Mouse (Mus musculus) lung, embryonic 14.5 days (tissue): ENCODE results near the gene Rps11. TPM values are rescaled to one million over a fixed set of nuclear protein-coding genes. Genes with fewer than 3 reads are reported as not detected.

Experiments used
- ATAC-seq: fragments of 200-750 bp; cut with Nextera tagmentation; 2 replicates; pipeline ENCODE4 v1.8.0; 2017; ENCODE audit warnings: mild to moderate bottlenecking, moderate TSS enrichment, moderate library complexity; ENCODE audit not compliant: insufficient read depth
- DNase-seq: peaks from one replicate; pipeline ENCODE4 v3.0.0-alpha.2; 2015
- H3K27ac ChIP-seq: fragments of 300-500 bp; sonication (generic); 2 replicates; pipeline ENCODE4 v1.5.1; 2014; ENCODE audit warnings: low read depth, mild to moderate bottlenecking, moderate library complexity
- H3K27me3 ChIP-seq: fragments of 300-500 bp; sonication (generic); 2 replicates; pipeline ENCODE4 v1.6.1; 2014; ENCODE audit warnings: low read length, control low read depth; ENCODE audit not compliant: insufficient read depth
- H3K36me3 ChIP-seq: fragments of 300-500 bp; sonication (generic); 2 replicates; pipeline ENCODE4 v1.6.1; 2014; ENCODE audit warnings: control low read depth; ENCODE audit not compliant: insufficient read depth
- H3K4me1 ChIP-seq: fragments of 300-500 bp; sonication (generic); 2 replicates; pipeline ENCODE4 v1.6.1; 2014; ENCODE audit warnings: antibody characterized with exemption, control low read depth; ENCODE audit not compliant: insufficient read depth
- H3K4me2 ChIP-seq: fragments of 300-500 bp; sonication (generic); 2 replicates; pipeline ENCODE4 v1.6.1; 2014; ENCODE audit warnings: mild to moderate bottlenecking
- H3K4me3 ChIP-seq: fragments of 300-500 bp; sonication (generic); 2 replicates; pipeline ENCODE4 v1.5.1; 2014; ENCODE audit warnings: low read depth, low read length
- H3K9ac ChIP-seq: fragments of 300-500 bp; sonication (generic); 2 replicates; pipeline ENCODE4 v1.6.1; 2014
- H3K9me3 ChIP-seq: fragments of 300-500 bp; sonication (generic); 2 replicates; pipeline ENCODE4 v1.6.1; 2016; ENCODE audit warnings: low read depth, low read length, control low read depth
- CTCF ChIP-seq: IDR thresholded peaks from 2 replicates; pipeline ENCODE4 v1.5.1; 2016; ENCODE audit warnings: antibody characterized with exemption, low read depth
- WGBS: fragments of 180-500 bp; shearing (Covaris S2); extraction: QIAGEN DNeasy Blood & Tissue Kit; methylation state at CpG from one replicate; pipeline ENCODE4 v1.1.7; 2014; 5-methylcytosine and 5-hydroxymethylcytosine counted together
- microRNA counts: library from miRNA; unstranded; fragments of <30 nt; microRNA quantifications from one replicate; lab custom pipeline; 2016
- microRNA-seq: library from miRNA; unstranded; fragments of <30 nt; microRNA quantifications from one replicate; pipeline ENCODE4, GENCODE M21; 2016; ENCODE audit warnings: borderline number of aligned reads
- polyA plus RNA-seq: library from polyadenylated mRNA; unstranded; fragments of >200 nt; fragmentation: Nextera tagmentation; extraction: Ambion mirVana; gene quantifications from 2 replicates; pipeline ENCODE4 v1.2.1, GENCODE M21; 2014

The Rps11 gene
- polyA plus RNA-seq, 1 experiment from 2014 or later: 1,873 TPM

DNA sequence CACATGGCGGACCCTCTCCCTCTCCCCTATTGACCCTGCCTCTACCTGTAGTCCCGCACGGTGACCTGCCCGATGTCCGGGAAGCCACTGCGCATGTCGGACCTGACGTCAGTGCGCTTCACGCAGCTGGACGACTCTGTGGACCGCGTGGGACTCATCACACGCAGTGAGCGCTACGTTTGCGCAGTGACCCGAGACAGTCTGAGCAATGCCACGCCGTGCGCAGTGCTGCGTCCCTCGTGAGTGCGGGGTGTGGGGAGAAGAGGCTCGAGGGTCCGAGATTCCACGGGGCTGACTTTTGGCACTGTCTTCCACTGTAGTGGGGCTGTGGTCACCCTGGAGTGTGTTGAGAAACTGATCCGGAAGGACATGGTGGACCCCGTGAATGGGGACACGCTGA, 47.7 kb downstream of the Rps11 start:
- 83% methylated on average over 30 of the region's 30 CpGs for WGBS
- no peak for DNase-seq
- Histone ChIP-seq H3K27me3 (no peaks in the 10 kb centered on the region), H3K9ac (no peak overlapping the region), H3K4me1 (no peaks in the 10 kb centered on the region), H3K4me2 (no peak overlapping the region), H3K4me3 (no peak overlapping the region), H3K9me3 (no peaks in the 10 kb centered on the region), H3K27ac (no peak overlapping the region), H3K36me3 (peaks cover 46% of the 10 kb centered on the region)
- no peak for TF ChIP-seq CTCF
- ATAC-seq: no peak

DNA sequence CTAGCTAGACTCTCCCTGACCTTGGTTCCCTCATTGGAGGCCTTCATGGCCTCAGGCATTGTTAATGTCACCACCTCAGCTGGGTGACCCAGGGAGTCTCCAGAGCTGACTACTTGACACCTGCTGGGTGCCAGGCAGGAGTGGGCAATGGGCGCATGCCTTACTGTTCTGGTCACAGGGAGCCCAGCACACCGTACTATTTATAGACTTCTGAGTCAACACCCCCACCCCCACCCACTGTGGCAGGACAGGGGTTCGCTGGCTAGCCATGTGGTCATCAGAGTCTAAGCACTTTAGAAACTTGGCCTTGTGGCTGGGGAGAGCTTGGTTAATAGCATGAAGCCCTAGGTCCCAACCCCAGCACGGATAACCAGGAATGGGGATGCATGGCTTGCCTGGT, 48.8 kb downstream of the Rps11 start:
- no peak for TF ChIP-seq CTCF
- no peak overlapping the region for H3K4me2 ChIP-seq
- H3K4me1 ChIP-seq: no peaks in the 10 kb centered on the region
- H3K27me3 ChIP-seq: no peaks in the 10 kb centered on the region
- DNase-seq (no peak), ATAC-seq (no peak)
- peaks cover 46% of the 10 kb centered on the region for H3K36me3 ChIP-seq
- no peak overlapping the region for H3K4me3 ChIP-seq
- 68% methylated on average over 4 of the region's 4 CpGs for WGBS
- H3K27ac ChIP-seq: no peak overlapping the region
- no peak overlapping the region for H3K9ac ChIP-seq
- no peaks in the 10 kb centered on the region for H3K9me3 ChIP-seq

DNA sequence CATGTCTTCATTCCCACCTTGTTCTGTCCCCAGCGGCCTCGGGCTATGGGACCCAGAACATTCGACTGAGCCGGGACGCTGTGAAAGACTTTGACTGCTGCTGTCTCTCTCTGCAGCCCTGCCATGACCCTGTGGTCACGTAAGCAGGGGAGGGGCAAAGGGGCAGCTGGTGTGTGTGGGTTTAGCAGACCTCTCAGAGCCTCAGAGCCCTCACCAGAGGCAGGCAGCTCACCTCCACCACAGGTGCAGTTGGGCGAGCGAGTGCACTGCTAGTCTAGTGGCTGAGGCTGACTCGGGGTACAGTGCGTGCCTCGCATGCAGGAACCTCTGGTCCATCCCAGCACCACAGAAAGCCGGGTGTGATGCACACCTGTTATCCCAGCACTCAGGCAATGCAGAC, 50.3 kb downstream of the Rps11 start:
- ATAC-seq: no peak
- Histone ChIP-seq H3K36me3 (peaks cover 46% of the 10 kb centered on the region), H3K9me3 (no peaks in the 10 kb centered on the region), H3K9ac (no peak overlapping the region), H3K4me3 (no peak overlapping the region), H3K27ac (no peak overlapping the region), H3K4me2 (no peak overlapping the region), H3K4me1 (no peaks in the 10 kb centered on the region), H3K27me3 (no peaks in the 10 kb centered on the region)
- no peak for DNase-seq
- TF ChIP-seq CTCF: no peak
- WGBS: 84% methylated on average over 12 of the region's 12 CpGs

DNA sequence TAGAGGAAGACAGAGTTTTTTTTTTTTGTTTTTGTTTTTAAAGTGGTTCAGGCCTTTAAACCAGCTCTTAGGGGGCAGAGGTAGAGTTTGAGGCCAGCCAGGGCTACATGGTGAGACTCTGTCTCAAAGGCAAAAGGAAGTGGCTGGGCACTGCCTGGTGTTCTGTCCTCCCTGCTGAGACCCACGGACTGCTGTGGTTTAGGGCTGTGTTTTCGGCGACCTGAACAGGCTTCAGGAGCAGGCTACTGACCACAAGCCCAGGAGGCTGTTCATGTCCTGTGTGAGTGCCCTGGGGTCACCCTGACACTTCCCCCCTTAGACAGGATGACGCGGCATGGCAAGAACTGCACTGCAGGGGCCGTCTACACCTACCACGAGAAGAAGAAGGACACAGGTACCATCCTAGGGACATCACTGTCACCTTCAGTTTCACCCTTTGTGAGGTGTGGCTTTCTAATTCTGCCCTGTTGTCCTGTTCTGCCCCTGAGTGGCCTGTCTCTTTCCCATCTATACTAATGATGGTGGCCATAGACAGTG, 51.0 kb downstream of the Rps11 start:
- ATAC-seq (no peak), DNase-seq (no peak)
- Histone ChIP-seq H3K4me1 (no peaks in the 10 kb centered on the region), H3K4me2 (no peak overlapping the region), H3K4me3 (no peak overlapping the region), H3K27ac (no peak overlapping the region), H3K9me3 (no peaks in the 10 kb centered on the region), H3K27me3 (no peaks in the 10 kb centered on the region), H3K9ac (no peak overlapping the region), H3K36me3 (peaks cover 44% of the 10 kb centered on the region)
- TF ChIP-seq CTCF: no peak
- WGBS: 70% methylated on average over 7 of the region's 7 CpGs

MicroRNAs encoded within 50 kb of the gene (microRNA counts, 519-probe panel; counts per million panel counts)
- 2,841 counts per million, percentile 53 among the panel's probes with 10 or more counts for microRNA mmu-miR-150 (lab: Ali Mortazavi, UCI)

Small RNA genes within 50 kb of the gene (microRNA-seq; reads per million reads assigned to microRNA genes)
- gene Mir150 (47.5 reads per million, percentile 40 among the genes with 10 or more reads in this experiment), gene Mir5121 (16.6 reads per million, percentile 30 among the genes with 10 or more reads in this experiment), gene Mir7055 (not detected)

Other genes starting within 250 kb of the Rps11 start
- 77.9 and 79.5 TPM in 2 replicates for gene Med25, start 231.7 kb downstream of the Rps11 start, polyA plus RNA-seq
- gene Fuz, start 228.4 kb downstream of the Rps11 start, polyA plus RNA-seq: 17.7 and 19.1 TPM in 2 replicates
- 73.6 and 83.2 TPM in 2 replicates for gene Ap2a1, start 194.9 kb downstream of the Rps11 start, polyA plus RNA-seq
- 0.11 and 0.14 TPM in 2 replicates for gene Tsks, start 181.2 kb downstream of the Rps11 start, polyA plus RNA-seq
- gene Cpt1c, start 149.6 kb downstream of the Rps11 start, polyA plus RNA-seq: 14.9 and 15.5 TPM in 2 replicates
- gene Prmt1, start 137.9 kb downstream of the Rps11 start, polyA plus RNA-seq: 228 and 238 TPM in 2 replicates
- 78.7 and 83.0 TPM in 2 replicates for gene Irf3, start 126.8 kb downstream of the Rps11 start, polyA plus RNA-seq
- gene Bcl2l12, start 125.7 kb downstream of the Rps11 start, polyA plus RNA-seq: 69.9 and 76.9 TPM in 2 replicates
- 45.9 and 53.6 TPM in 2 replicates for gene Scaf1, start 108.1 kb downstream of the Rps11 start, polyA plus RNA-seq
- gene Rras, start 106.5 kb downstream of the Rps11 start, polyA plus RNA-seq: 46.2 and 46.5 TPM in 2 replicates
- gene Prr12, start 71.6 kb downstream of the Rps11 start, polyA plus RNA-seq: 14.2 and 16.2 TPM in 2 replicates
- gene Nosip, start 62.0 kb downstream of the Rps11 start, polyA plus RNA-seq: 68.6 and 71.9 TPM in 2 replicates
- 18.1 and 19.2 TPM in 2 replicates for gene Prrg2, start 61.8 kb downstream of the Rps11 start, polyA plus RNA-seq
- gene Rcn3, start 32.2 kb downstream of the Rps11 start, polyA plus RNA-seq: 344 and 360 TPM in 2 replicates
- 56.4 and 57.0 TPM in 2 replicates for gene Fcgrt, start 20.6 kb downstream of the Rps11 start, polyA plus RNA-seq
- gene Rpl13a, start 4.3 kb upstream of the Rps11 start, polyA plus RNA-seq: 1,527 and 1,587 TPM in 2 replicates
- gene Gm45713, start 11.8 kb upstream of the Rps11 start, polyA plus RNA-seq: 1.2 and 1.4 TPM in 2 replicates
- gene Flt3l, start 12.0 kb upstream of the Rps11 start, polyA plus RNA-seq: 0.72 and 1.1 TPM in 2 replicates
- gene Pih1d1, start 29.9 kb upstream of the Rps11 start, polyA plus RNA-seq: 110 and 112 TPM in 2 replicates
- gene Aldh16a1, start 30.1 kb upstream of the Rps11 start, polyA plus RNA-seq: 52.1 and 52.9 TPM in 2 replicates
- gene Slc17a7, start 39.5 kb upstream of the Rps11 start, polyA plus RNA-seq: 0.09 and 0.97 TPM in 2 replicates
- not detected in 2 replicates for gene Gfy, start 55.1 kb upstream of the Rps11 start, polyA plus RNA-seq
- gene Pth2, start 56.6 kb upstream of the Rps11 start, polyA plus RNA-seq: not detected in 2 replicates
- 0.19 and 0.38 TPM in 2 replicates for gene Ccdc155, start 80.5 kb upstream of the Rps11 start, polyA plus RNA-seq
- gene Dkkl1, start 87.7 kb upstream of the Rps11 start, polyA plus RNA-seq: 0.45 TPM in 1 of 2 replicates, not detected in the other
- gene Tead2, start 91.3 kb upstream of the Rps11 start, polyA plus RNA-seq: 204 and 222 TPM in 2 replicates
- 2.1 and 2.9 TPM in 2 replicates for gene Cd37, start 114.7 kb upstream of the Rps11 start, polyA plus RNA-seq
- not detected in 2 replicates for gene Slc6a16, start 116.6 kb upstream of the Rps11 start, polyA plus RNA-seq
- gene Slc6a21, start 153.1 kb upstream of the Rps11 start, polyA plus RNA-seq: not detected in 2 replicates
- 11.4 and 15.7 TPM in 2 replicates for gene Trpm4, start 209.3 kb upstream of the Rps11 start, polyA plus RNA-seq
- gene Hrc, start 210.9 kb upstream of the Rps11 start, polyA plus RNA-seq: 0.58 and 1.2 TPM in 2 replicates
- 3.1 and 3.2 TPM in 2 replicates for gene Ppfia3, start 242.6 kb upstream of the Rps11 start, polyA plus RNA-seq
- 0.30 and 0.87 TPM in 2 replicates for gene Lin7b, start 246.1 kb upstream of the Rps11 start, polyA plus RNA-seq